Comparison of ENCODE assay signal across 31 mouse cellular contexts in genomic region chr2:118343897-118344296, GRCm38 (mm10). TPM values are rescaled to one million over a fixed set of nuclear protein-coding genes. Genes with fewer than 3 reads are reported as not detected.
A peak's percentile ranks its signal among the peaks of the same experiment; 100 is the strongest.
DNase-seq lines count a peak whose midpoint lies in the region; ATAC-seq and TF ChIP-seq lines count a peak whose summit lies in the region.
"Had no signal": no experiment of that assay in that cellular context is flagged by ENCODE, and none has a peak within 500 bp of the region (broad histone marks: within the 10 kb centered on the region; RNA-seq: fewer than 3 reads in every experiment).

No protein-coding gene starts in this region.

- H3K9ac ChIP-seq in liver, postnatal 0 days (replicated peaks) = no peak overlapping the region
- no peak overlapping the region for H3K9ac ChIP-seq in liver, embryonic 11.5 days (ENCODE audit: low read depth, low read length)
- no peak overlapping the region for H3K9ac ChIP-seq in stomach, embryonic 16.5 days (ENCODE audit: low read length)
- no peak overlapping the region for H3K9ac ChIP-seq in lung, postnatal 0 days (replicated peaks; ENCODE audit: low read depth)
- H3K9ac ChIP-seq: embryonic facial prominence, embryonic 13.5 days; forebrain, embryonic 12.5 days; forebrain, embryonic 15.5 days; heart, embryonic 12.5 days; heart, embryonic 15.5 days; hindbrain, embryonic 14.5 days had no signal

- H3K36me3 ChIP-seq in liver, postnatal 0 days (replicated peaks; ENCODE audit: insufficient read depth, low read length) = no peaks in the 10 kb centered on the region
- no peaks in the 10 kb centered on the region for H3K36me3 ChIP-seq in liver, embryonic 11.5 days (ENCODE audit: control insufficient read depth, insufficient read depth, low read length)
- H3K36me3 ChIP-seq in stomach, embryonic 16.5 days (ENCODE audit: control insufficient read depth, insufficient read depth, low read length) = no peaks in the 10 kb centered on the region
- H3K36me3 ChIP-seq in lung, postnatal 0 days (ENCODE audit: insufficient read depth, low read length) = no peaks in the 10 kb centered on the region
- H3K36me3 ChIP-seq: embryonic facial prominence, embryonic 10.5 days; embryonic facial prominence, embryonic 13.5 days; forebrain, embryonic 12.5 days; forebrain, embryonic 15.5 days; heart, embryonic 12.5 days; heart, embryonic 15.5 days had no signal

- H3K4me3 ChIP-seq in liver, postnatal 0 days (ENCODE audit: low read depth, low read length) = no peak overlapping the region
- H3K4me3 ChIP-seq in liver, embryonic 11.5 days (ENCODE audit: low read depth, low read length) = no peak overlapping the region
- H3K4me3 ChIP-seq in stomach, embryonic 16.5 days (replicated peaks; ENCODE audit: low read length) = no peak overlapping the region
- H3K4me3 ChIP-seq in lung, postnatal 0 days (ENCODE audit: low read depth, low read length) = no peak overlapping the region
- H3K4me3 ChIP-seq: embryonic facial prominence, embryonic 10.5 days; embryonic facial prominence, embryonic 13.5 days; erythroblast, embryonic 14.5 days; forebrain, embryonic 12.5 days; forebrain, embryonic 15.5 days; heart, embryonic 12.5 days; heart, embryonic 15.5 days had no signal

- no peak for TF ChIP-seq CTCF in liver, postnatal 0 days (IDR thresholded peaks at IDR 0.05; ENCODE audit: low read depth)
- TF ChIP-seq CTCF in lung, postnatal 0 days (IDR thresholded peaks at IDR 0.05) = no peak

- intact Hi-C loops in gastrocnemius, postnatal 36 days (cut with DNase I) = no loop called here

- H3K4me2 ChIP-seq in liver, postnatal 0 days (ENCODE audit: low read depth, low read length) = no peak overlapping the region
- H3K4me2 ChIP-seq in liver, embryonic 11.5 days = no peak overlapping the region
- no peak overlapping the region for H3K4me2 ChIP-seq in stomach, embryonic 16.5 days (ENCODE audit: low read depth, low read length)
- no peak overlapping the region for H3K4me2 ChIP-seq in lung, postnatal 0 days (replicated peaks; ENCODE audit: low read depth, low read length)
- H3K4me2 ChIP-seq: embryonic facial prominence, embryonic 13.5 days; forebrain, embryonic 12.5 days; forebrain, embryonic 15.5 days; heart, embryonic 12.5 days; heart, embryonic 15.5 days; hindbrain, embryonic 14.5 days had no signal

- no peak for TF ChIP-seq EP300 in liver, postnatal 0 days (IDR thresholded peaks at IDR 0.05; ENCODE audit: low read depth)
- no peak for TF ChIP-seq EP300 in lung, postnatal 0 days (IDR thresholded peaks at IDR 0.05)

- no peaks in the 10 kb centered on the region for H3K9me3 ChIP-seq in liver, postnatal 0 days (ENCODE audit: low read length)
- H3K9me3 ChIP-seq in liver, embryonic 11.5 days (ENCODE audit: control insufficient read depth, low read length) = no peaks in the 10 kb centered on the region
- H3K9me3 ChIP-seq in stomach, embryonic 16.5 days (replicated peaks; ENCODE audit: control insufficient read depth, low read length) = no peaks in the 10 kb centered on the region
- no peaks in the 10 kb centered on the region for H3K9me3 ChIP-seq in lung, postnatal 0 days (ENCODE audit: low read length)
- H3K9me3 ChIP-seq: embryonic facial prominence, embryonic 10.5 days; embryonic facial prominence, embryonic 13.5 days; forebrain, embryonic 12.5 days; forebrain, embryonic 15.5 days; heart, embryonic 12.5 days; heart, embryonic 15.5 days had no signal

- H3K27me3 ChIP-seq in liver, postnatal 0 days (ENCODE audit: insufficient read depth, low read length) = no peaks in the 10 kb centered on the region
- no peaks in the 10 kb centered on the region for H3K27me3 ChIP-seq in liver, embryonic 11.5 days (replicated peaks; ENCODE audit: control insufficient read depth, insufficient read depth, low read length)
- no peaks in the 10 kb centered on the region for H3K27me3 ChIP-seq in stomach, embryonic 16.5 days (ENCODE audit: control insufficient read depth, insufficient read depth, low read length)
- no peaks in the 10 kb centered on the region for H3K27me3 ChIP-seq in lung, postnatal 0 days (replicated peaks; ENCODE audit: insufficient read depth, low read length)
- H3K27me3 ChIP-seq: embryonic facial prominence, embryonic 13.5 days; forebrain, embryonic 15.5 days; heart, embryonic 12.5 days; heart, embryonic 15.5 days; Patski had no signal

- H3K4me1 ChIP-seq in liver, postnatal 0 days (ENCODE audit: insufficient read depth) = no peaks in the 10 kb centered on the region
- H3K4me1 ChIP-seq in liver, embryonic 11.5 days (replicated peaks; ENCODE audit: control insufficient read depth, insufficient read depth, low read length) = no peaks in the 10 kb centered on the region
- no peaks in the 10 kb centered on the region for H3K4me1 ChIP-seq in stomach, embryonic 16.5 days (ENCODE audit: control insufficient read depth, insufficient read depth, low read length)
- no peaks in the 10 kb centered on the region for H3K4me1 ChIP-seq in lung, postnatal 0 days (ENCODE audit: insufficient read depth, low read depth, low read length)
- H3K4me1 ChIP-seq: embryonic facial prominence, embryonic 10.5 days; embryonic facial prominence, embryonic 13.5 days; forebrain, embryonic 15.5 days; heart, embryonic 12.5 days; heart, embryonic 15.5 days had no signal

- peak; percentile 92 for ATAC-seq in liver, postnatal 0 days
- no peak for ATAC-seq in liver, embryonic 11.5 days (replicated peaks; ENCODE audit: low FRiP score)
- peak; percentile 58; the same call in 1 of the 2 replicates for ATAC-seq in stomach, embryonic 16.5 days (ENCODE audit: insufficient read depth, low FRiP score)
- no peak for ATAC-seq in lung, postnatal 0 days
- ATAC-seq: activated CD4-positive, CD25-positive, alpha-beta regulatory T cell, adult 4 months; CD4-positive, CD25-positive, alpha-beta regulatory T cell, adult 4 months; forebrain, embryonic 15.5 days; hindbrain, postnatal 0 days; Patski had no signal

- peak; percentile 16 for DNase-seq in liver, postnatal 0 days
- DNase-seq in liver, embryonic 11.5 days (ENCODE audit: low spot score) = no peak
- DNase-seq in NIH3T3 (ENCODE audit: low read depth) (peak; percentile 35), ZHBTc4 (ENCODE audit: low read depth, low spot score) (peak; percentile 35)
- DNase-seq in gastrocnemius, postnatal 36 days = no peak
- DNase-seq in layer of hippocampus, postnatal 14 days (ENCODE audit: low spot score in 2 of 2) = no peak
- DNase-seq in lung, postnatal 0 days (ENCODE audit: low spot score) = no peak
- DNase-seq: adrenal gland, adult 8-10 months; adrenal gland, postnatal 25 days; cerebellum, adult 11-12 months; cerebellum, adult 8-10 months; cerebellum, postnatal 10 days; cerebellum, postnatal 36 days; embryo, embryonic 11 days; gastrocnemius, postnatal 10 days; heart, adult 18-20 months; heart, postnatal 10 days; heart, postnatal 4 days had no signal

- 0 out of 2 replicates have a peak overlapping the region, but pooled peaks have one; percentile 16 for H3K27ac ChIP-seq in liver, postnatal 0 days (ENCODE audit: low read depth)
- no peak overlapping the region for H3K27ac ChIP-seq in liver, embryonic 11.5 days (ENCODE audit: low read depth, low read length)
- no peak overlapping the region for H3K27ac ChIP-seq in stomach, embryonic 16.5 days (ENCODE audit: low read length)
- no peak overlapping the region for H3K27ac ChIP-seq in lung, postnatal 0 days (ENCODE audit: low read length)
- H3K27ac ChIP-seq: embryonic facial prominence, embryonic 10.5 days; embryonic facial prominence, embryonic 13.5 days; forebrain, embryonic 12.5 days; forebrain, embryonic 15.5 days; heart, embryonic 15.5 days; hindbrain, embryonic 14.5 days; hindbrain, postnatal 0 days had no signal

- 58% methylated on average over 3 of the region's 3 CpGs for whole genome bisulfite sequencing in liver, postnatal 0 days (ENCODE audit: insufficient replicate concordance)
- 67% methylated on average over 3 of the region's 3 CpGs for WGBS in liver, embryonic 11.5 days
- 40% methylated on average over 3 of the region's 3 CpGs for WGBS in stomach, embryonic 16.5 days
- 56% methylated on average over 3 of the region's 3 CpGs for WGBS in lung, postnatal 0 days

RNA-seq across cellular contexts. Expression of gene Gpr176, which starts 29.3 kb away (rescaled TPM):
- 0.05 and 0.07 TPM in 2 replicates for polyA plus RNA-seq in liver, postnatal 0 days (2015; fragmentation: Nextera tagmentation; extraction: Ambion mirVana)
- 1.2 and 1.3 TPM in 2 replicates for polyA plus RNA-seq in liver, embryonic 11.5 days (2014; fragmentation: Nextera tagmentation; extraction: Ambion mirVana)
- polyA plus RNA-seq in stomach, embryonic 16.5 days (2015; fragmentation: Nextera tagmentation; extraction: Ambion mirVana) = 0.30 and 0.60 TPM in 2 replicates
- total RNA-seq in gastrocnemius, postnatal 36 days (2021) = not detected
- 10 to 100 TPM; 14.0 to 14.4 TPM for total RNA-seq in layer of hippocampus, postnatal 14 days (2021)
- 0.18 and 0.26 TPM in 2 replicates for polyA plus RNA-seq in lung, postnatal 0 days (2015; fragmentation: Nextera tagmentation; extraction: Ambion mirVana)
- polyA plus RNA-seq: erythroblast, embryonic 14.5 days had no signal

RNA-seq across cellular contexts. Expression of gene Eif2ak4, which starts 44.5 kb away (rescaled TPM):
- 3.0 and 3.1 TPM in 2 replicates for polyA plus RNA-seq in liver, postnatal 0 days (2015; fragmentation: Nextera tagmentation; extraction: Ambion mirVana)
- 14.0 and 15.0 TPM in 2 replicates for polyA plus RNA-seq in liver, embryonic 11.5 days (2014; fragmentation: Nextera tagmentation; extraction: Ambion mirVana)
- 11.3 TPM in 2 replicates for polyA plus RNA-seq in stomach, embryonic 16.5 days (2015; fragmentation: Nextera tagmentation; extraction: Ambion mirVana)
- total RNA-seq in gastrocnemius, postnatal 36 days (2021) = 1 to 10 TPM; 3.9 to 4.2 TPM
- total RNA-seq in layer of hippocampus, postnatal 14 days (2021) = 10 to 100 TPM; 24.5 to 26.9 TPM
- 5.2 and 6.2 TPM in 2 replicates for polyA plus RNA-seq in lung, postnatal 0 days (2015; fragmentation: Nextera tagmentation; extraction: Ambion mirVana)

Comparison
In these comparisons a context has a peak if more than half of its experiments do, and no peak if none do; other contexts are left out.
1. ATAC-seq: peak in liver, postnatal 0 days (single experiment) and stomach, embryonic 16.5 days (single experiment); none in liver, embryonic 11.5 days (single experiment) and lung, postnatal 0 days (single experiment).
2. DNase-seq: peak in liver, postnatal 0 days (single experiment), NIH3T3 (single experiment) and ZHBTc4 (single experiment); none in liver, embryonic 11.5 days (single experiment), gastrocnemius, postnatal 36 days (0 of 2), layer of hippocampus, postnatal 14 days (0 of 2) and lung, postnatal 0 days (single experiment).